Mouse (Mus musculus): Measurements from ENCODE around the gene Olfr516. TPM values are rescaled to one million over a fixed set of nuclear protein-coding genes. Genes with fewer than 3 reads are reported as not detected.
"Not testable (repeated sequence)": the region's sequence is repeated elsewhere in the genome, so short reads cannot be mapped to it uniquely, and the experiment has no call there.

The Olfr516 gene
- total RNA-seq (2017), result not detected in 3 replicates

DNA sequence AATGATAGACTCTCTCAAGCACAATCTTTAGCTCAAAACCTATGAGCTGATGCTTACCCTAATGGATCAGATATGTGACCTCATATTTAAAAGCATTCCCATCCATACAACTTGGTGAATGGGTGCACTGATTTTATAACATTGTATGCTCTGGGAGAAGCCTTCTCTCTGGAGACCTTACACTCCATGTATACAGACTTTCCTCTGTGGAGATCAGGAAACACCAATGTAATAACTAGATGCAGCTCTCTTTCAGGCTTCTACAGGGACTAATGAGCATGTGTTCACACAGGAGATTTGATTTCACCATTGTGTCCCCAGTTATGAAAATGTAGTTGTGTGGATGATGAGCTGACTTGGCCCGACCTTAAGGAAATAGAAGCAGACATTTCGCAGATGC lies at the start of gene Olfr516:
Gene Olfr516, minus strand, starts transcription at position 101 of the 400 bp plus-strand sequence.
- no peak for ATAC-seq (replicated peaks; ENCODE audit: insufficient number of reproducible peaks, low FRiP score, low TSS enrichment, poor library complexity, severe bottlenecking)

DNA sequence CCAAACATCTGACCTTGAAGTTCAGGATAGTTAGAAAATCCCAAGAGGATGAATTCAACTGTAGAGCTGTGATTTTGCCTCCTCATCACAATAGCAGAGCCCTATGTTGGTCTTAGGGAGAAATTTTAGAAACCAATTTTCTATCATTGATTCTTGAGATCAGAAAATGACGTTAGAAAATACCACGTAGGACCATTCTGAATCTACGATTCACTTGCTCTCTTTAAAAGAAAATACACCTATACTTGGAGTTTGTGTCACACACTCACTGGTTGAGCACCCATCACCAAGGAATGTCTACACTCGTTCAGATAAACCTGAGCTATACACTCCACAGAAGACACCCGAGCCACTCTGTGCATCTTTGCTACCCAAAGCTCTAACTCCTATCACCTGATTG lies 44.0 kb upstream of the Olfr516 start, which contains the start of gene Olfr519:
Gene Olfr519, minus strand, starts transcription at position 101 of the 400 bp plus-strand sequence.
- no peak for ATAC-seq (replicated peaks; ENCODE audit: insufficient number of reproducible peaks, low FRiP score, low TSS enrichment, poor library complexity, severe bottlenecking)

- no peak for ATAC-seq (replicated peaks; ENCODE audit: insufficient number of reproducible peaks, low FRiP score, low TSS enrichment, poor library complexity, severe bottlenecking)
Observed at GRCm38 (mm10) chr7:108884906-108885305, 34.6 kb upstream of the Olfr516 start, which contains the start of gene Olfr518. Olfr518 (minus strand) TSS chr7:108885006.

DNA sequence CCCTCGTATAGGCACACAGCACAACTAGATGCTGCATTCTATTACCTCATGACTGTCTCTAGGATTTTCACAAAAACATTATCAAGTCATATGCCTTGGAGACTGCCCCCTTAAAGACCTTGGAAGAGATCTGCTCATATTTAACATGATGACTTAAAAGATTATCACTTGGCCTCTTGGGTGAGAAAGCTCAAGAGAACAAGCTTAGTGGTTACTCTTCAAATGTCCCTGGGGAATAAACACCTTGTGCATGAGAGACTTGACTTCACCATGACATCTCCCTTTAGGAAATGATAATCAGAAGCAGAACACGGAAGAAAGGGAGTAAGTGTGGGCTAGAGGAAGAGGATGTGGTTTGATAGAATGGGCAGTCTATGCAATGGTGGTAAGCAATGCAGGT lies 21.9 kb upstream of the Olfr516 start, which contains the start of gene Olfr517:
Gene Olfr517, minus strand, starts transcription at position 101 of the 400 bp plus-strand sequence.
- no peak for ATAC-seq (replicated peaks; ENCODE audit: insufficient number of reproducible peaks, low FRiP score, low TSS enrichment, poor library complexity, severe bottlenecking)

GRCm38 (mm10) chr7:108825897-108826296 lies 24.4 kb downstream of the Olfr516 start, which contains the start of gene Olfr514:
Olfr514 (minus strand) TSS chr7:108825997.
- no peak for ATAC-seq (replicated peaks; ENCODE audit: insufficient number of reproducible peaks, low FRiP score, low TSS enrichment, poor library complexity, severe bottlenecking)

- ATAC-seq (replicated peaks; ENCODE audit: insufficient number of reproducible peaks, low FRiP score, low TSS enrichment, poor library complexity, severe bottlenecking), result not testable (repeated sequence)
Observed at GRCm38 (mm10) chr7:108814593-108815215, 35.6 kb downstream of the Olfr516 start.

- no peak for ATAC-seq (replicated peaks; ENCODE audit: insufficient number of reproducible peaks, low FRiP score, low TSS enrichment, poor library complexity, severe bottlenecking)
Observed at GRCm38 (mm10) chr7:108797205-108797933, 53.0 kb downstream of the Olfr516 start.

Other genes starting within 250 kb of the Olfr516 start
- not detected in 3 replicates for gene Olfr506, start 239.7 kb downstream of the Olfr516 start, total RNA-seq (2017)
- gene Olfr507, start 228.7 kb downstream of the Olfr516 start, total RNA-seq (2017), result not detected in 3 replicates
- not detected in 3 replicates for gene Olfr508, start 220.5 kb downstream of the Olfr516 start, total RNA-seq (2017)
- not detected in 3 replicates for gene Olfr509, start 198.6 kb downstream of the Olfr516 start, total RNA-seq (2017)
- gene Olfr510, start 184.1 kb downstream of the Olfr516 start, total RNA-seq (2017), result not detected in 3 replicates
- 0.96 TPM in 1 of 3 replicates, not detected in the others for gene Olfr512, start 137.2 kb downstream of the Olfr516 start, total RNA-seq (2017)
- not detected in 3 replicates for gene Olfr513, start 99.6 kb downstream of the Olfr516 start, total RNA-seq (2017)
- not detected in 3 replicates for gene Olfr514, start 24.5 kb downstream of the Olfr516 start, total RNA-seq (2017)
- not detected in 3 replicates for gene Olfr517, start 21.9 kb upstream of the Olfr516 start, total RNA-seq (2017)
- gene Olfr518, start 34.5 kb upstream of the Olfr516 start, total RNA-seq (2017), result not detected in 3 replicates
- gene Olfr519, start 43.9 kb upstream of the Olfr516 start, total RNA-seq (2017), result not detected in 3 replicates
- 1.2 to 2.4 TPM (median 1.4 TPM) in 3 replicates for gene Nlrp10, start 79.6 kb upstream of the Olfr516 start, total RNA-seq (2017)
- 58.0 to 87.8 TPM (median 78.2 TPM) in 3 replicates for gene Eif3f, start 83.9 kb upstream of the Olfr516 start, total RNA-seq (2017)
- gene Tub, start 99.8 kb upstream of the Olfr516 start, total RNA-seq (2017), result 0.19 to 0.49 TPM (median 0.21 TPM) in 3 replicates
- 0.32 to 2.3 TPM in 2 of 3 replicates, not detected in the other for gene Ric3, start 232.8 kb upstream of the Olfr516 start, total RNA-seq (2017)